Mouse (Mus musculus) skeletal muscle tissue, adult 2 months (tissue): Measurements from ENCODE around the gene Spdya.
"Not testable (repeated sequence)": the region's sequence is repeated elsewhere in the genome, so short reads cannot be mapped to it uniquely, and the experiment has no call there.

Source experiments
- DNase-seq: peaks from one replicate; pipeline ENCODE4 v3.0.0-alpha.2; 2012; ENCODE audit warnings: low read depth, low spot score

Spdya gene

GRCm38 (mm10) chr17:71551757-71552451 is at the start of gene Spdya:
TSS of gene Spdya (plus strand) at chr17:71552061.
- DNase-seq: peak; percentile 66

GRCm38 (mm10) chr17:71506832-71507231 is 45.0 kb upstream of the Spdya start:
- DNase-seq: no peak

- no peak for DNase-seq
These were observed 41.6 kb upstream of the Spdya start for GRCm38 (mm10) chr17:71510297-71510696.

GRCm38 (mm10) chr17:71526302-71526708 is 25.6 kb upstream of the Spdya start:
- DNase-seq: no peak

- peak; percentile 97 for DNase-seq
These were observed 24.9 kb upstream of the Spdya start, which contains the start of gene Ndc80 for GRCm38 (mm10) chr17:71526711-71527564. TSS of gene Ndc80 (minus strand) at chr17:71526857.

GRCm38 (mm10) chr17:71528042-71528441 is 23.8 kb upstream of the Spdya start:
- DNase-seq: no peak

GRCm38 (mm10) chr17:71535595-71535994 is 16.3 kb upstream of the Spdya start:
- not testable (repeated sequence) for DNase-seq

GRCm38 (mm10) chr17:71537164-71537563 is 14.7 kb upstream of the Spdya start:
- DNase-seq: no peak

GRCm38 (mm10) chr17:71548586-71548985 is 3.3 kb upstream of the Spdya start:
- DNase-seq: no peak

- DNase-seq: no peak
These were observed 511 bp upstream of the Spdya start for GRCm38 (mm10) chr17:71551350-71551749.

- DNase-seq: no peak
These were observed 1.0 kb downstream of the Spdya start for GRCm38 (mm10) chr17:71552901-71553300.

- no peak for DNase-seq
These were observed 9.8 kb downstream of the Spdya start for GRCm38 (mm10) chr17:71561631-71562030.

GRCm38 (mm10) chr17:71579176-71579705 is 27.4 kb downstream of the Spdya start:
- no peak for DNase-seq

GRCm38 (mm10) chr17:71597881-71598658 is 46.2 kb downstream of the Spdya start:
- no peak for DNase-seq

- peak; percentile 85 for DNase-seq
These were observed 47.0 kb downstream of the Spdya start for GRCm38 (mm10) chr17:71598659-71599554.

- peak; percentile 94 for DNase-seq
These were observed 63.9 kb downstream of the Spdya start, which contains the start of gene Wdr43 for GRCm38 (mm10) chr17:71615638-71616318. TSS of gene Wdr43 (plus strand) at chr17:71615895.

- no peak for DNase-seq
These were observed 64.6 kb downstream of the Spdya start for GRCm38 (mm10) chr17:71616319-71617032.

GRCm38 (mm10) chr17:71617033-71617362 is 65.1 kb downstream of the Spdya start:
- no peak for DNase-seq

GRCm38 (mm10) chr17:71617974-71618373 is 66.1 kb downstream of the Spdya start:
- no peak for DNase-seq
